Mouse (Mus musculus) gastrocnemius, adult 2 months (tissue): ENCODE measurements around the gene Gm8693. TPM values are rescaled to one million over a fixed set of nuclear protein-coding genes. Genes with fewer than 3 reads are reported as not detected.
"Not testable (repeated sequence)": the region's sequence is repeated elsewhere in the genome, so short reads cannot be mapped to it uniquely, and the experiment has no call there.

ENCODE experiments used
- DNase-seq: peaks from one replicate; pipeline ENCODE4 v3.0.0; 2022
- H3K27ac ChIP-seq: fragments of 200-600 bp; 2 replicates; pipeline ENCODE4 v1.8.1; 2022; ENCODE audit warnings: mild to moderate bottlenecking
- H3K4me3 ChIP-seq: fragments of 200-600 bp; 2 replicates; pipeline ENCODE4 v1.8.1; 2022; ENCODE audit warnings: mild to moderate bottlenecking, moderate library complexity
- intact Hi-C: fragments of 180-260 bp; cut with DNase I; formaldehyde crosslinking; loops from one replicate; pipeline ENCODE4 v1.15.1; 2025
- long read RNA-seq, 2 experiments: library from polyadenylated mRNA; stranded (forward); transcript quantifications; one replicate each; pipeline ENCODE4 v2.0.0; 2021
- total RNA-seq, 2 experiments: library from RNA; stranded (reverse); gene quantifications; 2 replicates each; pipeline ENCODE4 v1.2.3; 2021

The Gm8693 gene
- not detected for total RNA-seq
- long read RNA-seq, experiment 1, result 0 reads
- long read RNA-seq, experiment 2, result 0 reads

GRCm38 (mm10) chr7:22692217-22692616 is at the start of gene Gm8693:
Gm8693 (minus strand) TSS chr7:22692317.
- intact Hi-C loops, H3K4me3 ChIP-seq, DNase-seq, H3K27ac ChIP-seq: not testable (repeated sequence)

GRCm38 (mm10) chr7:22719610-22720009 is 27.5 kb upstream of the Gm8693 start, which contains the start of gene Gm4567:
Gm4567 (minus strand) TSS chr7:22719710.
- DNase-seq, H3K27ac ChIP-seq, intact Hi-C loops, H3K4me3 ChIP-seq: not testable (repeated sequence)

- DNase-seq, H3K4me3 ChIP-seq, H3K27ac ChIP-seq, intact Hi-C loops: not testable (repeated sequence)
Observed at GRCm38 (mm10) chr7:22657718-22658117, 34.4 kb downstream of the Gm8693 start, which contains the start of gene Vmn1r155. Vmn1r155 (plus strand) TSS chr7:22658018.

Other genes with a start within 250 kb of the Gm8693 start
- not detected for gene Gm10665, start 228.2 kb downstream of the Gm8693 start, total RNA-seq
- gene Vmn1r151, start 192.6 kb downstream of the Gm8693 start, total RNA-seq, result not detected
- not detected for gene Vmn1r152, start 169.3 kb downstream of the Gm8693 start, total RNA-seq
- not detected for gene Gm8677, start 157.4 kb downstream of the Gm8693 start, total RNA-seq
- not detected for gene Gm4201, start 127.0 kb downstream of the Gm8693 start, total RNA-seq
- gene Gm4565, start 104.2 kb downstream of the Gm8693 start, total RNA-seq, result not detected
- not detected for gene Vmn1r155, start 34.3 kb downstream of the Gm8693 start, total RNA-seq
- gene Gm4567, start 27.4 kb upstream of the Gm8693 start, total RNA-seq, result not detected
- gene Vmn1r157, start 69.4 kb upstream of the Gm8693 start, total RNA-seq, result not detected
- not detected for gene Vmn1r158, start 98.5 kb upstream of the Gm8693 start, total RNA-seq
- not detected for gene Vmn1r159, start 151.3 kb upstream of the Gm8693 start, total RNA-seq
- not detected for gene Vmn1r160, start 178.9 kb upstream of the Gm8693 start, total RNA-seq